Mouse (Mus musculus): ENCODE measurements around the gene Rpn1.
A peak's percentile ranks its signal among the peaks of the same experiment; 100 is the strongest.

Gene Rpn1

GRCm38 (mm10) chr6:88065968-88066367 is 18.3 kb upstream of the Rpn1 start:
- DNase-seq (ENCODE audit: low spot score), result no peak

- no peak for DNase-seq (ENCODE audit: low spot score)
These were observed 16.6 kb upstream of the Rpn1 start for GRCm38 (mm10) chr6:88067722-88068121.

- peak; percentile 28 for DNase-seq (ENCODE audit: low spot score)
These were observed 15.5 kb upstream of the Rpn1 start for GRCm38 (mm10) chr6:88068739-88069138.

- DNase-seq (ENCODE audit: low spot score), result no peak
These were observed 13.8 kb upstream of the Rpn1 start for GRCm38 (mm10) chr6:88070468-88070867.

- DNase-seq (ENCODE audit: low spot score), result no peak
These were observed 13.1 kb upstream of the Rpn1 start for GRCm38 (mm10) chr6:88071216-88071615.

- DNase-seq (ENCODE audit: low spot score), result peak; percentile 97
These were observed 9.3 kb upstream of the Rpn1 start for GRCm38 (mm10) chr6:88074752-88075554.

- no peak for DNase-seq (ENCODE audit: low spot score)
These were observed 8.2 kb upstream of the Rpn1 start for GRCm38 (mm10) chr6:88075960-88076517.

GRCm38 (mm10) chr6:88083095-88083494 is 1.2 kb upstream of the Rpn1 start:
- no peak for DNase-seq (ENCODE audit: low spot score)

GRCm38 (mm10) chr6:88083672-88084071 is 610 bp upstream of the Rpn1 start:
- no peak for DNase-seq (ENCODE audit: low spot score)

GRCm38 (mm10) chr6:88088971-88089370 is 4.7 kb downstream of the Rpn1 start:
- DNase-seq (ENCODE audit: low spot score), result no peak

GRCm38 (mm10) chr6:88095377-88095776 is 11.1 kb downstream of the Rpn1 start:
- peak; percentile 32 for DNase-seq (ENCODE audit: low spot score)

GRCm38 (mm10) chr6:88102096-88102495 is 17.8 kb downstream of the Rpn1 start:
- no peak for DNase-seq (ENCODE audit: low spot score)

- peak; percentile 88 for DNase-seq (ENCODE audit: low spot score)
These were observed 21.7 kb downstream of the Rpn1 start for GRCm38 (mm10) chr6:88105783-88106611.

- DNase-seq (ENCODE audit: low spot score), result no peak
These were observed 22.4 kb downstream of the Rpn1 start for GRCm38 (mm10) chr6:88106612-88107123.

- DNase-seq (ENCODE audit: low spot score), result no peak
These were observed 23.6 kb downstream of the Rpn1 start for GRCm38 (mm10) chr6:88107661-88108535.

GRCm38 (mm10) chr6:88113139-88113538 is 28.9 kb downstream of the Rpn1 start:
- peak; percentile 64 for DNase-seq (ENCODE audit: low spot score)

GRCm38 (mm10) chr6:88114414-88114813 is 30.1 kb downstream of the Rpn1 start:
- no peak for DNase-seq (ENCODE audit: low spot score)

- no peak for DNase-seq (ENCODE audit: low spot score)
These were observed 32.3 kb downstream of the Rpn1 start for GRCm38 (mm10) chr6:88116347-88117183.

GRCm38 (mm10) chr6:88117184-88117575 is 32.9 kb downstream of the Rpn1 start:
- DNase-seq (ENCODE audit: low spot score), result no peak

- no peak for DNase-seq (ENCODE audit: low spot score)
These were observed 35.0 kb downstream of the Rpn1 start for GRCm38 (mm10) chr6:88119309-88119708.

- DNase-seq (ENCODE audit: low spot score), result no peak
These were observed 36.5 kb downstream of the Rpn1 start for GRCm38 (mm10) chr6:88120813-88121212.
